Mouse (Mus musculus) ES-CJ7 (cell line): ENCODE results near the gene Gm4884.
"Not testable (repeated sequence)": the region's sequence is repeated elsewhere in the genome, so short reads cannot be mapped to it uniquely, and the experiment has no call there.

Experiments
- DNase-seq: peaks from one replicate; pipeline ENCODE4 v3.0.0; 2011; ENCODE audit warnings: low read depth, low spot score

The Gm4884 gene

GRCm38 (mm10) chr7:41032419-41032818 lies at the start of gene Gm4884:
Gene Gm4884 (plus strand): TSS chr7:41032719.
- not testable (repeated sequence) for DNase-seq

- no peak for DNase-seq
Observed at GRCm38 (mm10) chr7:40987243-40987642, 45.3 kb upstream of the Gm4884 start, which contains the start of gene 4930433I11Rik. Gene 4930433I11Rik (plus strand): TSS chr7:40987543.

GRCm38 (mm10) chr7:41044058-41044457 lies 11.5 kb downstream of the Gm4884 start:
- DNase-seq, result not testable (repeated sequence)
